Mouse (Mus musculus) E14TG2a.4 (cell line): ENCODE measurements at regions not wholly inside any gene's neighbourhood (a gene's known extent, or its start where the extent isn't known, plus 50 kb on each side); places are given as distances from the start of the nearest gene placed in this dataset.

Experiments
- CTCF ChIP-seq: conservative IDR thresholded peaks from 2 replicates; pipeline ENCODE4 v1.5.1; 2014; ENCODE audit warnings: low read length
- NANOG ChIP-seq: IDR thresholded peaks from 2 replicates; pipeline ENCODE4 v1.6.1; 2014; ENCODE audit warnings: borderline replicate concordance, low read length, mixed read lengths
- POU5F1 ChIP-seq: IDR thresholded peaks from 2 replicates; pipeline ENCODE4 v1.6.1; 2014; ENCODE audit warnings: low read length, borderline replicate concordance

DNA sequence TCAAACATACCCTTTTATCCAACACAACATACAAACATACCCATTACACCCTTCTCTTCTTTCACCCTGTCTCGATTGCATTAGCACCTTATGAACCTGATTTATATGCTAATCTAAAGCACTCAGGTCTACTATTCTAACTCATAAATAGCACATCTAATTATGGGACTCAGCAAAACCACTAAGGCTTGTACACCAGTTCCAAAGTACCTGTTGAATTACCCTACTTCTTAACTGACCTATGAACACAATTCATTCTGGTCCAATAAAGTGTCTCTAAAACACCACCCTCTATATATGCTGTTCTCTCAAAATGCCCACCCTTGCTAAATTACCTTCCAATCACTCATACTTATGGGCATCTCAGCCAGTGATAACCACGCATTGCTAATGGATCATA, 452.7 kb upstream of the Atp2b1 start:
- TF ChIP-seq CTCF (no peak), POU5F1 (no peak), NANOG (no peak)
